Mouse (Mus musculus) brain, embryonic 14.5 days (tissue): ENCODE data around the gene Spag6.

ENCODE experiments used
- CTCF ChIP-seq: fragments of 200-500 bp; IDR thresholded peaks from 2 replicates; pipeline ENCODE4 v1.5.1; 2012; ENCODE audit warnings: inconsistent platforms, mild to moderate bottlenecking, moderate library complexity, borderline replicate concordance; ENCODE audit not compliant: insufficient read depth, insufficient read length; ENCODE audit errors: extremely low read depth
- POLR2A ChIP-seq: fragments of 200-500 bp; IDR thresholded peaks from 2 replicates; pipeline ENCODE4 v1.6.1; 2012; ENCODE audit warnings: mild to moderate bottlenecking, inconsistent platforms, borderline replicate concordance; ENCODE audit not compliant: poor library complexity, insufficient read depth, insufficient read length, severe bottlenecking; ENCODE audit errors: extremely low read depth

DNA sequence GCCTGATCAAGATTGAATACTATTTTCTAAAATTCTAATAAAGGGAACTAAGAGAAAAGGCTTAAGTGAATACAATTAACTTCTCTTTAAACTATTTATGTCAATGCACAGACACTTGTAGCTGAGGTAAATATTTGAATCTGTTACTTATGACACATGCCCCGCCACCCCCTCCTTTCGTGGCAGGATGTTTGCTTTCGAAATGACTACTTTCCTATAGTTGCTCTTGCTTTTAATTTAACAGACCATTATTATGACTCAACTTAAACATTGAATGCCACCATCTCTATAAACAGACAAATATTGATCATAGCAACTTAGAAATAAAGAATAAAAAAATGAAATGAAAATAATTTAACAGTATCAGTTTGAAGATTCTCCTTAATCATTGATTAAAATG is 29.8 kb upstream of the Spag6 start:
- TF ChIP-seq CTCF (no peak), POLR2A (no peak)
